Mouse (Mus musculus) lung, adult 2 months (tissue): ENCODE results near the gene Myo3b. TPM values are rescaled to one million over a fixed set of nuclear protein-coding genes. Genes with fewer than 3 reads are reported as not detected.

Source experiments
- DNase-seq: peaks from one replicate; pipeline ENCODE4 v3.0.0; 2022
- H3K4me1 ChIP-seq: fragments of 200-500 bp; 2 replicates; pipeline ENCODE4 v1.6.1; 2011; ENCODE audit warnings: low read length; ENCODE audit not compliant: control insufficient read depth, insufficient read depth
- H3K4me3 ChIP-seq: fragments of 200-500 bp; replicated peaks from 2 replicates; pipeline ENCODE3; 2011; ENCODE audit warnings: low read depth, mild to moderate bottlenecking, control low read depth, low read length; ENCODE audit errors: extremely low read depth
- CTCF ChIP-seq: fragments of 200-500 bp; IDR thresholded peaks from 2 replicates; pipeline ENCODE4 v1.5.1; 2011; ENCODE audit warnings: mild to moderate bottlenecking, low read length, control low read depth; ENCODE audit not compliant: insufficient read depth
- POLR2A ChIP-seq: fragments of 200-500 bp; IDR thresholded peaks from 2 replicates; pipeline ENCODE4 v1.6.1; 2011; ENCODE audit warnings: low read depth, mild to moderate bottlenecking, control low read depth, low read length, borderline replicate concordance; ENCODE audit errors: extremely low read depth
- WGBS: fragments of 180-500 bp; shearing (Covaris S2); methylation state at CpG from one replicate; pipeline ENCODE4 v1.1.7; 2018; 5-methylcytosine and 5-hydroxymethylcytosine counted together
- polyA plus RNA-seq: library from polyadenylated mRNA; depleted of rRNA; stranded (reverse); fragments of >200 nt; gene quantifications from 2 replicates; pipeline ENCODE4 v1.2.3, GENCODE M21; 2012

Gene Myo3b
- polyA plus RNA-seq, 1 experiment: 0.19 TPM

DNA sequence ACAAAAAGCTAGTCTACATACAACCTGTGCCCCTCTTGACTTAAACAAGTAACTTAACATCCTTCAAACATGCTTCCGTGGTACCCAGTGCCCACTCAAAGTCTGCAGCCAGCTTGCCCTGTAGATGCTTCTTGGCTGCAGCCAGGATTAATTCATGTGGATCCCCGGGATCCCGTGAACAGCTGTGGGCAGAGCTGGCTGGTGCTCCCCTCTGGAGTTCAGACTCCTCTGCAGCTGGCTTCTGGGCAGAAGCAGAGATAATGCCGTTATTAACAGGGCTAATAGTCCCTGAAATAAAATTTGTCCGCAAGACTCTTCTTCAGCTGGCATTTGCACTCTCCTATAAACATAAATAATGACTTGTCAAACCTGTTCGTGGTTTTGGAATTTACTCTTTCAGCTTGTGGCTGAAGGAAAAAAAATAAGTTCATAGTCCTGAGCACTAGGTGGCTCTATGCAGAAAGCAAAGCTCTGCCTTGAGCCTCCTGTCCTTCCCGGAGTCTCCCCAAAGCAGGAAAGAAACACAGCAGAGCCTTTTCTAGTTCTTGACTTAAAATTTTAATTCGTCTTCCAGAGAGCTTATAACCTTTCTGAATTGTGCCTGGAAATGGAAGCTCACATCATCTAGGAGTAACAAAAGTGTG lies 220.6 kb downstream of the Myo3b start:
- H3K4me1 ChIP-seq: no peaks in the 10 kb centered on the region
- TF ChIP-seq POLR2A (no peak), CTCF (peak; percentile 48; the same call in 1 of the 2 replicates)
- H3K4me3 ChIP-seq: no peak overlapping the region
- WGBS: 14% methylated on average over 8 of the region's 8 CpGs
- no peak for DNase-seq

DNA sequence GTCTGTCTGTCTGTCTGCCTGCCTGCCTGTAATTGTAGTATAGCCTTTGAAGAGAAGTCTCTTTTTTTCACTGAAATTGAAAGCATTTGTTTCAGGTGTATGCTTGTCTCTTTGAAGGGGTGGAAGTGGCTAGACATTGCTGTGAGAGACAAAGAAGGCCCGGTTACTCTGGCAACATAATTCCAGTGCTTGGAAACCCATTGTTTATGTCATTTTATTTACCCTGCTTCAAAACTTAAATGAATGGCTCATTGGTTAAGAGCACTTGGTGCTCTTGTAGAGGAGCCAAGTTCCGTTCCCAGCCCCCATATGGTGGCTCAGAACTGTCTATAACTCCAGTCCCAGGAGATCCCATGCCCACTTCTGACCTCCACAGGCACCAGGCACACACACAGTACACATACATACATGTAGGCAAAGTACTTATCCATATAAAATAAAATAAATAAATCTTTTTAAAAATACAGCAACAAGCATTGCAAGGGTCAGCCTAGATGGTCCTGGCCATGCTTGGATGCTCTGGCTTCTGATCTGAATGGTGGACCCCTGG lies 221.8 kb downstream of the Myo3b start:
- H3K4me3 ChIP-seq: no peak overlapping the region
- TF ChIP-seq POLR2A (no peak), CTCF (no peak)
- WGBS: 47% methylated on average over 2 of the region's 2 CpGs
- H3K4me1 ChIP-seq: no peaks in the 10 kb centered on the region
- DNase-seq: no peak

DNA sequence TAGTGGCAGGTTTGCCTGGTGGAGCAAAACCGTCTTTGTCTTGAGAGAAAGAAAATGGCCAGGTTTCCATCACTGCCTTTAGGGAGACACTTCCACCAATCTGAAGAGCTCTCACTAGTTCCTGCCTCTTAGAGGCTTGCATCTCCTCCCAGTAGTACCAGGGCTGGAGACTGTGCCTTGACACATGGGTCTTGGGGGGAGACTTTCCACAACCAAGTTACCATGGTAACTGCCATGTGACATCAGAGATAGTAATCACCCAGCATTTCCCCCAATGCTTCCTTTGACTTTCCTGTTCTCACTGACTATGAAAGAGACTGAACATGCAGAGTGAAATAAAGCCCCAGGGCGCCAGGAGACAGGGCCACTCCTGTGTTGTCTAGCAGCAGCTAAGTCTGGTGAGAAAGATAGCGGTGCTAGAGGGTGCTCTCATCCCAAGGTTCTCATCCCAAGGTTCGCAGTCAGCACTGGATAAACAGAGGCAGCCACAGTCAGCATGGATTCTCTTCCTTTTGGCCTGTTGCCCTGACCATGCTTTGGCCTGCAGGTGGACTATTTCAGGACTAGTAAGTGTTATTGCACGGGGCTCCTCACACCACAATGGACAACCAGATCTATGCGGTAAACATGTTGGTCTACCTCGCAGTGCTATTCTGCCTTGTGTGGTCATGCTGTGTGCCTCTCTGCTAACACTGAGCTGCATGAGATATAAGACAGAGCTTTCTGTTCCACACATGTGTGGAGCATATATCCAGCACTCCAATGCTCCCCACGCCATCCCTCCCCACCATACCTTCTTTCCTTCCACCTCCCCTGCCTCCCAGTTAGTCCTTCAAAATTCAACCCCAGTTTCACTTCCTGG lies 223.0 kb downstream of the Myo3b start:
- 54% methylated on average over 8 of the region's 8 CpGs for WGBS
- TF ChIP-seq CTCF: no peak
- TF ChIP-seq POLR2A: no peak
- DNase-seq: no peak
- Histone ChIP-seq H3K4me1 (no peaks in the 10 kb centered on the region), H3K4me3 (no peak overlapping the region)

DNA sequence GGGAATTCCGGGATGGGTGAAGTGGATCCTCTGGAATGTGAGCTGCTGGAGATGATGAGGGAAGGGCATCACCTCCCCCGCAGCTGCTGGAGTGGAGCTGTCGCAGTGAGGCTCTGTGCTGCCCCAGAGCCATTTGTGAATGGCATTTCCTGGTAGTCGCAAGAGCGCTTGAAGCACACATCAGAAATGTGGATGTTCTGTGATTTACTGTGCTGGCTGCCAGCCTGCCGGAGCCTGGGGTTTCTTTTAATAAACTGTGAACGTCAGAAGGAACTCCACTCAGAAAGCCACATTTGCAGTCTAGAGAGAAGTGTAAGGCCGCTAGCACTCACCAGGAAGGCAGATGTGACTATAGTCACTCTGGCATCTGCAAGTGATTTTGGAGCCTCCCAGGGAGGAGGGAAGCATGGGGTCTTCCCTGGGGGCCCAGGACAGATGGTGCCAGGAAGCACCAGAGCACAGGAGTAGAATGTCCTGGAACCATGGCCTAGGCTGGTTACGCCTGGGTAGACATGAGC lies 223.7 kb downstream of the Myo3b start:
- Histone ChIP-seq H3K4me3 (no peak overlapping the region), H3K4me1 (no peaks in the 10 kb centered on the region)
- no peak for DNase-seq
- TF ChIP-seq POLR2A (no peak), CTCF (no peak)
- WGBS: 11% methylated on average over 9 of the region's 9 CpGs

DNA sequence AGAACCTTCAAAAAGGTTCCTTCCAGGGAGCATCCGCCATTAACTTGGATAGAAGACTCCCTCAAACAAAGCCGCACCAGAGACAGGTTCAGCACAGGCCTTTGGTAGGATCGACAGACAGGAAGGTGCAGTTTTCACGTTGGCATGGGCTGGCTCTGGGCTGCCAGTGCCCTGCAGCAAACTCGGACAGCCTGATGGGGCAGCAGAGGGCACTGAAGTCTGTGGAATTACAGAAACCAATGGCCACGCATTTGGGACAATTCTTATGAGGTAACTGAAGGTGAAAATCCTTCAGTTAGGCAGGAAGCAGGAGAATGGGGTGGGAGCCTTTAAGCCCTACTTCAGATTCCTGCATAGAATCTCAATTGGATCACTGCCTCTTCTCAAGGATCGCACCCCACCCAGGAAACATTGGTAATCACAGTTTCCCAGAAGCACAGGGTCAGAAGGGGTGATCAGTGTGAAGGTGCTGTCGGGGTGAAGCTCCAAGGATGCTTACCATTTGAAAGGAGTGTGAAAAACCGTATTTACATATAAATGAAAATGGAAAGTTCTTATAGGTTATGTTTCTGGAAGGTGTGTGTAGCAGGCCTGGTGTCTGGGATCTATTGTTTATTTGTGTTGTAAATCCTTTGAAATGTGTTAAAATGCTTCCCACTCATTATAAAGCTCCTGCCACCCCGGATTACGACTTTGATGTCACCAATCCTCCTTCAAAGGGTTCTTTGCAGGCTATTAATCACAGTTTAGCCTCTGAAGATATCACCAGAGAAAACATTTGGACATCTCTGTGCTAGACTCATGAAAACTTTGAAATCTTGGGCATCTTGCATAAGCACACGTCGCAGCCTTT lies 239.7 kb downstream of the Myo3b start:
- no peak overlapping the region for H3K4me3 ChIP-seq
- no peak for TF ChIP-seq POLR2A
- peak; percentile 69 for TF ChIP-seq CTCF
- peak; percentile 36 for DNase-seq
- WGBS: 18% methylated on average over 13 of the region's 13 CpGs
- H3K4me1 ChIP-seq: no peaks in the 10 kb centered on the region

DNA sequence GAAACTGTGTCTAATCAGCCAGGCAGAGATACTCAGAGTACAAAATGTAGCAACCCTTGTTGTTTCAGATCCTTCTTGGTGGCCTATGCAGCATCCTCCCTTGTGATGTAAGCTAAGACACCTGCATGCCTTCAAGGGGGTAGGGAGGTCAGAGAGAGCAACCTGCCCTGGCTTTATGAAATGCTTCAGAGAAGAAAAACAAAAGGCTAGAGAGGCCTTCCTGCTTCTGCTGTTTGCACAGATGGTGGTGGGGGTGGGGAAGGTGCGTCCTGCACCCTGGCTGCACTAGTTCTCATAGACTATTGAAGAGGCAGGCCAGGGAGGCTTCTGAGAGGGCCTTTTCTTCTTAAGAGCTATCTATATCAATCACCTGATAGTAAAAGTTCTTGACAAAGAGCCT lies 245.2 kb downstream of the Myo3b start:
- no peaks in the 10 kb centered on the region for H3K4me1 ChIP-seq
- no peak overlapping the region for H3K4me3 ChIP-seq
- DNase-seq: no peak
- TF ChIP-seq CTCF (no peak), POLR2A (no peak)
- 90% methylated on average over 1 of the region's 1 CpGs for WGBS

DNA sequence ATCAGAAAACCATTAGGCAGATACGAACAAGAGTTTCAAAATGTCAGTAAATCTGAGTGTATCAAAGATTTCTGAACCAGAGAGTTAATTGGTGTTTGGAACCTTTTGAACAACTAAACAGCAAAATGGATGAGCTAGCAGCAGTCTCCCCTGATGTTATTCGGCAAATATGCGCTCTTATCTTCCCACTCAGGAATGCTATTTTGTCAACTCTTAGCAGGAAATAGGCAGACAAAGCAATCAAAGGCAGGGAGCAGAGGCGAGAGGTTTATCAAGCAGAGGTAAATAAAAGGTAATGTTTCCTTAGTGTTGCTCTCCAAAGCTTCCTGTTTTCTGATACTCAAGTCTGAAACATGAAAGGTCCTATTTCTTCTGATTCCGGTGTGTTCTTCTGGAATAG lies 252.1 kb downstream of the Myo3b start:
- Histone ChIP-seq H3K4me1 (peaks cover 4% of the 10 kb centered on the region; the same call in 1 of the 2 replicates), H3K4me3 (no peak overlapping the region)
- 14% methylated on average over 5 of the region's 5 CpGs for WGBS
- TF ChIP-seq CTCF: no peak
- TF ChIP-seq POLR2A: no peak
- DNase-seq: no peak

DNA sequence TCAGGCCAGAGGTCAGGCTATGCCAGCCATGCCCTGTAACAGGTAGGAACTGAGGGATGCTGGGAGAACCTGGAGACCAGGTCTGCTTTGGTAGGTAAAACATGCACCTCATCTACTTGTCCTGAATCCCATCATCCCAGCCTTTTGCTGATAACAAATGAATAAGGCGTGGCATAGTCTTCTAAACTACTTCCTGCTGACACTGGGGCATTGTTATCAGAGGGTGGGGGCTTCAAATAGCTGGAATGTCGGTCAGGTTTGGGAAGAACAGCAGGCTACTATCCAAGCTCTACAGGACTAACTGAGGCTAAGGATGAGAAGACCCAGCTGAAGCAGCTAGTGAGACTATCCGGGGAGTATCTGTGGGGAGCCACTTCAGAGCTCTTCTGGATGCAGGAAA lies 253.8 kb downstream of the Myo3b start:
- TF ChIP-seq CTCF (no peak), POLR2A (no peak)
- H3K4me3 ChIP-seq: no peak overlapping the region
- no peak for DNase-seq
- WGBS: 55% methylated on average over 3 of the region's 3 CpGs
- peaks cover 4% of the 10 kb centered on the region; the same call in 1 of the 2 replicates for H3K4me1 ChIP-seq

DNA sequence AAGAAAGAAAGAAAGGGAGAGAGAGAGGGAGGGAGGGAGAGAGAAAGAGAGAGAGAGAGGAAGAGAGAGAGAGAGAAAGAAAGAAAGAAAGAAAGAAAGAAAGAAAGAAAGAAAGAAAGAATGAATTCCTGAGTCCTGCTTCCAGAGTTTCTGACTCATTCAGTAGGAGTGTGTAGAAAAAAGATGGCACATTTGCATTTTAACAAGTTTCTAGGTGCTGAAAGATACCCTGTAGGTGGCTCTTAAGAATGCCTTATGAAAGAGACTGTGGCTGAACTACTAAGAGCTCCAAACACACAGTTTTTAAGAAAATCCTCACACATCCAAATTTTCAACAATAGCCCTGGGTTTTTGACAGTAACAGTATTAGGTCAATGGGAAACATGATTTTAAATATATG lies 264.0 kb downstream of the Myo3b start:
- no peaks in the 10 kb centered on the region for H3K4me1 ChIP-seq
- DNase-seq: no peak
- H3K4me3 ChIP-seq: no peak overlapping the region
- TF ChIP-seq CTCF (no peak), POLR2A (no peak)
